Mouse (Mus musculus) effector memory CD4-positive, alpha-beta T cell, adult 5 months (primary cell): ENCODE data around the gene Ccdc157. TPM values are rescaled to one million over a fixed set of nuclear protein-coding genes. Genes with fewer than 3 reads are reported as not detected.

ENCODE experiments used
- polyA plus RNA-seq: library from polyadenylated mRNA; unstranded; fragments of 100-300 nt; shearing (Covaris generic); gene quantifications from one replicate; pipeline ENCODE4 v1.2.1, GENCODE M21; 2017

Gene Ccdc157
- 3.6 TPM for polyA plus RNA-seq

GRCm38 (mm10) chr11:4159808-4160708, at the start of gene Ccdc157, which contains the start of gene Sf3a1:
TSS of gene Ccdc157 (minus strand) at chr11:4160293.
TSS of gene Sf3a1 (plus strand) at chr11:4160350.

GRCm38 (mm10) chr11:4186486-4187317, 26.6 kb upstream of the Ccdc157 start, which contains the start of gene Tbc1d10a:
TSS of gene Tbc1d10a (plus strand) at chr11:4186789.

GRCm38 (mm10) chr11:4134986-4135935, 24.8 kb downstream of the Ccdc157 start, which contains the start of gene Rnf215:
TSS of gene Rnf215 (plus strand) at chr11:4135202.

GRCm38 (mm10) chr11:4122742-4123579, 37.1 kb downstream of the Ccdc157 start, which contains the start of gene Sec14l2:
TSS of gene Sec14l2 (minus strand) at chr11:4123415.

DNA sequence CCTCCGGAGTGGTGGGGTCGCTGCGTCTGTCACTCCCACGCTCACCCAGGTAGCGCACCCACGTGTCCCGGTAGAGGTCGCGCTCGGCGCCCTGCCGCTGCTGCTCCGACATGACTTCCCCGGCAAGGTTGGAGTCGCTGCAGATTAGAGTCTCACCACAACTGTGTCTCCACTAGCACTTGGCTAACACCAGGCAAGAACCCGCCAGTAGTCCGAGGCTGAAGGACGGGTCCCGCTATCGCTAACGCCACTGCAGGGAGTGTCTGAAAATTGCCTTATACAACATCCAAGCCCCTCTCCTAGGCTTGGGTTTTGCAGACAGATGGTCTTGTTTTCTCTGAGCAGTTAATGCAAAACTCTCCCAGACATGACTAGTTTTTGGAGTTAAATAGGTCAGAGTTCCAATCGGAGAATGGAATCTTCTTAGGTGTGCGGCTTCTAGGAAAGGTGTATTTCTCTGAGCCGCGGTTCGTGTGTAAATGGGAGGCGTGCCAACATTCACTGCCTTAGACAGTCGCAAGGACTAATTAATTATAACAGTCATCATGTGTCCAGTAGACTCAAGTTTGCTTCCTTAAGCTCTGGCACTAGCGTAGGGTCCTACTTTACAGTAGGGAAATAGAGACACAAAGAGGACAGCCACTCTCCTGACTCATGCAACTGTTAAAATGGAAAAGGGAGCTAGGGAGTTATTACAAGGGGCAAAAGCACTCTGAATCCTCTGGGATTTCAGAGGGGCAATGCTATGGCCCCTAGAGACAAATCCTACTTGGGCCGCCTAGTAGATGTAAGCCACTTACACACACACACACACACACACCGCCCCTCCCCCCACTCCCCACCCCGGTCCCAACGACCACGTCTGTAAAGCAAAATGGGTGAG, 64.7 kb downstream of the Ccdc157 start, which contains the start of gene Mtfp1:
Mtfp1 (minus strand) TSS at position 275 of the 883 bp plus-strand sequence.

Other genes with a start within 250 kb of the Ccdc157 start
- 2.3 TPM for gene Slc35e4, start 245.6 kb downstream of the Ccdc157 start, polyA plus RNA-seq
- 17.6 TPM for gene Tcn2, start 228.1 kb downstream of the Ccdc157 start, polyA plus RNA-seq
- 49.5 TPM for gene Pes1, start 196.3 kb downstream of the Ccdc157 start, polyA plus RNA-seq
- gene 4930556J24Rik, start 183.5 kb downstream of the Ccdc157 start, polyA plus RNA-seq, result not detected
- not detected for gene Gal3st1, start 176.7 kb downstream of the Ccdc157 start, polyA plus RNA-seq
- not detected for gene Sec14l4, start 128.8 kb downstream of the Ccdc157 start, polyA plus RNA-seq
- gene Sec14l3, start 95.5 kb downstream of the Ccdc157 start, polyA plus RNA-seq, result not detected
- 0.80 TPM for gene Mtfp1, start 64.8 kb downstream of the Ccdc157 start, polyA plus RNA-seq
- gene Sec14l2, start 36.9 kb downstream of the Ccdc157 start, polyA plus RNA-seq, result 1.6 TPM
- gene Rnf215, start 25.1 kb downstream of the Ccdc157 start, polyA plus RNA-seq, result 23.9 TPM
- 42.3 TPM for gene Sf3a1, start 57 bp upstream of the Ccdc157 start, polyA plus RNA-seq
- 85.1 TPM for gene Tbc1d10a, start 26.5 kb upstream of the Ccdc157 start, polyA plus RNA-seq
- 30.6 TPM for gene Castor1, start 57.9 kb upstream of the Ccdc157 start, polyA plus RNA-seq
- gene Osm, start 76.1 kb upstream of the Ccdc157 start, polyA plus RNA-seq, result 7.4 TPM
- 10.8 TPM for gene Lif, start 97.3 kb upstream of the Ccdc157 start, polyA plus RNA-seq